Mouse (Mus musculus) urinary bladder, postnatal 10 days (tissue): ENCODE data around the gene Mob3c.

Experiments used
- DNase-seq: peaks from one replicate; pipeline ENCODE4 v3.0.0; 2022; ENCODE audit warnings: low spot score

Mob3c gene

DNA sequence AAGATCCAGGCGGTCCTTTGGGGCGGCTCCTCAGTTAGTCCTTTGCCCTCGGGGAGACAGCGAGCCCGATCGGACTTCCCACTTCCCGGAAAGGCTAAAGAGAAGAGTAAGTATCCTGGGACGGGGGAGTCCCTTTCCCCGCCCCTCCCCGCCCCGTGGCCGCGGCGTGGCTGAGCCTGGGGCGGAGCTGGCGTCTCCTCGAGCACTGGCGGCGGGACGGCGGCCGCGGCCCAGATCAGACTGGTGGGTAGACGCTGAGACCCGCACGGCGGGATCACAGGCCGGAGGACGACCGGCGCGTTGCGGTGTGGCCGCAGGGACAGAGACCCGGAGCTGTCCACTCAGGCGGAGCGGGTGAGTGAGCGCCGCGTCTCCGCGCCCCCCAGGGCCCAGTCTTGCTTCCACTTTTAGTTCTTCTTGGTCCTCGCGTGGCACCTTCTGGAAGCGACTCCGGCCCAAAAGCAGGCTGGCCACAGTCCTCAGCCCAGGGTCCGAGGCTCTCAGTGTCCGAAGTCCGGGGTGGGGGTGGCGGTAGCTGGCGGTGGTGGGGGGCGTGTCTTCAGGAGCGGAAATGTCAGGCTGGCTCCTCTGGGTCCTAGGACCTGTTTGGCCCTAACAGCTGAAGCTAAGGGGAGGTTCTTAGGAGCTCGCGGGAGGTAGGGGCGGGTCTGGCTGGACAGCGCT, at the start of gene Mob3c:
Gene Mob3c (plus strand): TSS at position 205 of the 684 bp plus-strand sequence.
- peak; percentile 20 for DNase-seq

DNA sequence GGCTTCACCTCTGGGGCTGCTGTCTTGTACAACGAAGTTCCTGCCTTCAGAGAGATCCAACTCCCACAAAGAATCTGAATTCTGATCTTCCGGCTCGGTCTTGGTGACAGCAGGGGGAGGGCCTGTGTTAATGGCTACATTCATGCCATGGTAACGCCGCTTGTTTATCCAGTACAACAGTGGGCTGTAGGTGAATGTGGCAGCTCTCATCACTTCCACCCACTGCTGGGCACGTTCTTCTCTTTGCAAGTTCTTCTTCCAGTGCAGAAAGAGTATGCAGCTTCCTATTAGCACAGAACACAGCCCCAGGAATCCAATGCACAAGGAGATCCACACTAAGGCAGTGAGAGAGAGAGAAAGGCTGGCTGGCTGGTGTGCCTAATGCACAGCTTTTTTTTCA, 47.6 kb upstream of the Mob3c start:
- DNase-seq, result no peak

- no peak for DNase-seq
Measured at GRCm38 (mm10) chr4:115780918-115781317, 47.0 kb upstream of the Mob3c start, which contains the start of gene Tex38. TSS of gene Tex38 (minus strand) at chr4:115781018.

DNA sequence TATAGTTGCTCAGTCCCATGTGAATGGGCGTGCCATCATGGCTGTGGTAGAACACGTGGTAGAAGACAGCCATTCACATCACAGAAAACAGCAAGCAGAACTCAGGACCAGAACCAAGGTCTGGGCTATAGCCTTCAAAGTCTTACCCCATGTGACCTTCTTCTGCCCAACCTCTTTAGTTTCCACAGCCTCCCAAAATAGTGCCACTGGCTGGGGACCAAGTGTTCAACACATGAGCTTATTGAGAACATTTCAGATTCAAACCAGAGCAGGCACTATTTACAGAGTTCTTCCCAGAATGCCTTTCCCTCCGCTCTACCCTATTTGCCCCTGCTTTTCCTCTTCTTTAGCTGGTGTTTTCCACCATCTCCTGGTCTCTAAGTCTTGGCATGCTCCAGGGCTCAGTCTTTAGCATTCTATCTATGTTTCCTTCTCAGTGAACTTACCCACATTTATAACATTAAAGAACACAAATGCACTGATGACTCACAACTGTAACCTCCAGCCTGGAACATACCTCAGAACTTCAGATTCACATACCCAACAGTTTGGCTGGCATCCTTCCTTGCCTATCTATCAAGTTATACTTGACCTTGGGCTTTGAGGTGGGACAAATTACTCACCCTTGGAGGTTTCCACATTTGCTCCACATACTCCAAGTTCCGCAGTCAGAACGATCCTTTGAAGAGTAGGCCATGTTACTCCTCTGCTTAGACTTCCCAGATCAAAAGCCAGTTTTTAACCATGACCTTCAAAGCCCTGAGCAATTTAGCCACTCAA, 45.7 kb upstream of the Mob3c start:
- no peak for DNase-seq

DNA sequence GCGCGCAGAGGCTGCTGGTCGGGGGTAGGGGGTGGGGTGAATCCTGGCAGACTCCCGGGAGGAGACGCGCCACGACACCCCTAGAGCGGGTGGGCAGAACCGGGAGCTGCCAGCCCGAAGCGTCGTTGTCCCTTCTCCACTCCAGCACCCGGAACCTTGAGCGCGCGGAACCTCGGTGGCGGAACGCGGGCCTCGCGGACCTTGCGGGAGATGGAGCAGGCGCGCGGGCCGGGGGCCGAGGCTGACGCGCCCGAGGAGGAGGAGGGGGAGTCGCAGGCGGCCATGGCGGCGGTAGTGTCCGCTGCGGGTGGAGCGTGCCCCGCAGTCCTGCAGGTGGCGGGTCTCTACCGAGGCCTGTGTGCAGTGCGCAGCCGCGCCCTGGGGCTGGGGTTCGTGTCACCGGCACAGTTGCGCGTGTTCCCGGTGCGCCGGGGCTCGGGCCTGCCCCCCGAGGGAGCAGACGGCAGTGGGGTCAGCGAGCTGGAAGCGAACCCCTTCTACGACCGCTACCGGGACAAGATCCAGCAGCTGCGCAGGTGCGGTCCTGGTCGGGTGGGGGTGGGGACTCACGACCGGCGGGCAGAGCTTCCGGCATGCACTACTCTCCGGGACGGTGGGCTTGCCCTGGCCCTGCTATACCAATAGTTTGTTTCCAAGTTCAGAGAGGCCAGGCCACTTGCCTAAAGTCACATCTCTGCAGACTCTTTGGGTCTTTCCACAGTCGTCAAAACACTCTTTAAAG, 43.0 kb upstream of the Mob3c start, which contains the start of gene Atpaf1:
Gene Atpaf1 (plus strand): TSS at position 44 of the 742 bp plus-strand sequence.
- DNase-seq, result peak; percentile 41

GRCm38 (mm10) chr4:115785511-115786034, 42.3 kb upstream of the Mob3c start:
- no peak for DNase-seq

GRCm38 (mm10) chr4:115790864-115791263, 37.0 kb upstream of the Mob3c start:
- no peak for DNase-seq

DNA sequence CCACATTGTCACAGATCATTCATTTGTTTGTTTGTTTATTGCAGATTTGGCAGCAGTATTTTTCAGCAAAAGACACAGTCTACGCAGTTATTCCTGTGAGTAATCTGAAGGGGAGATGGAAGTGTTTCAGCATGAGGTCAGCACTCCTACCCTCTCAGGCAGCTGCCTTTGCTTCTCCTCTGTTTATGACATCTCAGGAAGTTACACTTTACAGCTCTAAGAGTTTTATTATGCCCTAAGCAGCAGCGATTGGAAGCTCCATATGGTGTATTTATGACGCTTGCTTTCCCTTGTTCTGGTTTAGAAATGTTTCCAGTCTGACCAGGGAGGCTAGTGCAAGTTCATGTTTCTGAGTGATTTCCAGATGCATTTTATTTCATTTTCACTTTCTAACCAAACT, 32.5 kb upstream of the Mob3c start:
- DNase-seq, result no peak

DNA sequence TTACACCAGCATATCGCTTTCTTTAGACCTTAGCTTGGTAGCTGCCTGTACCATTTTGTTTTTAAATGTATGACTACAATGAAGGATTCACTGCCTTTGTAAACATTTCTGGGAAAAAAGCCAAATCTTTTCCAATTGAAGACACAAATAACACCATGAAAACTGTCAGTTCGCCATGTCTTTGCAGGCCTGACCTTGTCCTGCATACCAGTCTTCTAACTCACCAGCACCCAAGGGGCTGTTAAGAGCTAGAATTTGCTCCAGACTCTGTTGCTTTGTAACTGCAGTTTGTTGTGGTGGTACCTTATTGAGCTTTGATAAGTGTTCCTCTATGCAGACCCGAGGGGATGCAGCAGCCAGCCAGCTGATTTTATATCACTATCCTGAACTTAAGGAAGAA, 27.9 kb upstream of the Mob3c start:
- DNase-seq, result no peak

- no peak for DNase-seq
Measured at GRCm38 (mm10) chr4:115812326-115812725, 15.6 kb upstream of the Mob3c start.

- no peak for DNase-seq
Measured at GRCm38 (mm10) chr4:115815606-115816005, 12.3 kb upstream of the Mob3c start.

DNA sequence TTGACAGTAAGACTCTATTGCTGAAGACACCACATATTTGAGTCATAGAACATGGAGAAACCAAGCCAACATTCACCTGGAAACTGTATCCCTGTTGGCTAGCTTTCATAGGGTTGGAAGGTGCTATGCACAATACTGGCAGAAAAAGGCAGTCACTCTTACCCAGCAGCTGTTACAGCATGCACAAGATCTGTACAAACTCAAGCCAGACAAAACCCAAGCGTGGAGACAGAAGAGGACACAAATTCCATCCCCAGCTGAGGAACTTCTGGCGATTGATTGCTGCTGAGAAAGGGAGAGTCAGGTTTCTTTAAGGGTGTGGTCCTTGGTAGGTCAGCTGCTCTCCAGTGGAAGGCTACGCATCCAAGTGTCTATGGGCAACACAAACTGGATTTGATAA, 7.7 kb upstream of the Mob3c start:
- DNase-seq, result no peak

DNA sequence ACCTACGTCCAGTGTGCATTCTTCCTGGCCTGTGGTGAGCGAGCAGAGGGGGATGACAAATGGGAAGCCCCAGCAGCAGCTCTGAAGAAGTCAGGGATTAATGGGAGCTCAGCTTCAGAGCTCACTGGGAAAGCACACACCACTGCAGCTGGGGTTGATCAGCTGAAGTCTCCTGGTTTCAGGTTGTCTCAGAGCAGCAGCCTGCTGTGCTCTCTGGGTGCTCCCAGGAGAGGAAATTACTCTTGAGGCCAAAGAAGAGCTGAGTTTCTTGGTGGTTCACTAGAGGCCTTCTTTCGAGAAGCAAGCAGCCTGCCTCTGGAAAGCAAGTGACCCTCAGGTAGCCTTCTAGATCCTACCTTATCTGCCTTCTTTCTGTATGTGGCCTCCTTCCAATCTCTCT, 6.9 kb upstream of the Mob3c start:
- DNase-seq, result no peak

DNA sequence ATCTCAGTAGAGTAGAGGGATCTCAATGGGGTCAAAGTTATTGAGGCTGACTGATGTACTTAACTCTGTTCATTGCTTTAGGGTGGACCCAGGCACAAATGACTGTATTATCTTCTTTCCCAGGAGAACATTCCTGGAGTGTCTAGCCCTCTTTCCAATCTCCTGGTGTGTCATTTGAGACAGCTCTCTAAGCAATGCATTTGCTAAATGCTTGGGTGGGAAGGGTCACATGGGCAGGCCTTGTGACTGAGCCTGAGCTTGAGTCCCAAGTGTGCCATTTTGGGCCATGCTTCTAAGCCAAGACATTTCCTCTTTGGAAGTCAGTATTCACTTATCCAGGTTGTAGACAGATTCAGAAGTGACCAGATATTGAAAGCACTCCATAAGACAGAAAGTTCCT, 6.5 kb upstream of the Mob3c start:
- no peak for DNase-seq

- DNase-seq, result no peak
Measured at GRCm38 (mm10) chr4:115821928-115822327, 6.0 kb upstream of the Mob3c start.

DNA sequence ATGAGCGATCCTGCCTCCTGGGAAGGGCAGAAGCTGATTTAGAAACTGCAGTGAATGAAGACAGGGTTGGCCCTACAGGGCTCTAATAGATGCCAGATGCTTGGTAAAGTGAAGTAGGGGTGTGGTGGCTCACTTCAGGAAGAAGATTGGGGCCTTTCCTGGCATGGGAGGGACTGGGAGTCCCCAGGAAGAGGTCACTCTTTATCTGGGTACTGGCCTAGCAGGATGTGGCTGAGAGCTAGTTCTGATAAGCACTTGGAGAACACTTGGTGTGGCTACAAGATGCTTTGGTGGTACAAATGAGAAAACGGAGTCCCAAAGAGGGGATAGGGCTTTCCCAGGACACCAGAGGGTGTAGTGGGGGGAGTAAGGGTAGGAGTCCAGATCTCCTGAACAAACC, 3.7 kb upstream of the Mob3c start:
- no peak for DNase-seq

DNA sequence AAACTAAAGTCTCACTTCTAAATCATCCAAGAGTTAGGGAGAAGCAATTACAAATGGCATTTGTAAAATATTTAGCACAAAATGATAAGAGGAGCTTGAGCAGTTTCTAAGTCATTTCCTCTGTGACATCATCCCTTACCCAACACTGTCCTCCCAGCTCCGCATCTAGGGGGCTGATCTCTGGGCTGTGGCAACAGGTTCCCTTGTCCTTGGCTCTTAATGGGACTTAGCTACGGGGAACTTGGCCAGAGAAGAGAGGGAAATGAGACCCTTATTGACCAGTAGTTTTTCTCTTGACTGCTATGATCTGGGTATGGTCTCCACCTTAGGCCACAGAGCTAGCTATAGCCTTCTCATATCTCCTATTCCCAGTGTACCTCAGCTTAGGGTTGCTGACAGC, 2.6 kb upstream of the Mob3c start:
- no peak for DNase-seq

DNA sequence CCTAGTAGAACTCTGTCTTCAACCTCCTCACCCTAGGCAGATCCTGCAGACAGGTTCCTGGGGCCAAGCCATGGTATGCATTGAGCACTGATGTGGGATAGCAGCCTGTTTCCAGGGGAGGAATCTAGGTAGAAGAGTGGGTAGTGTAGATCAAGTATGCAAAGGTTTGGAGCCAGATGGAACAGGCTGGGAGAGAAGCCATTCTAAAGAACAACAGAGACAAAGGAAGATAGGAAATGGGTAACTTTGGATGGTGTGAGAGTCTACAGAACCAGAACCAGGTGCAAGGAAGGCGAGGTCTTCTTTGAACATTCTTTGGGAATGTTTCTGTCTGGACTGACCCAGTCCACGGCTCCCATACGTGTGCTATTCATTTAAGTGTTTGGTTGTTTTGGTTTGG, 826 bp upstream of the Mob3c start:
- no peak for DNase-seq

DNA sequence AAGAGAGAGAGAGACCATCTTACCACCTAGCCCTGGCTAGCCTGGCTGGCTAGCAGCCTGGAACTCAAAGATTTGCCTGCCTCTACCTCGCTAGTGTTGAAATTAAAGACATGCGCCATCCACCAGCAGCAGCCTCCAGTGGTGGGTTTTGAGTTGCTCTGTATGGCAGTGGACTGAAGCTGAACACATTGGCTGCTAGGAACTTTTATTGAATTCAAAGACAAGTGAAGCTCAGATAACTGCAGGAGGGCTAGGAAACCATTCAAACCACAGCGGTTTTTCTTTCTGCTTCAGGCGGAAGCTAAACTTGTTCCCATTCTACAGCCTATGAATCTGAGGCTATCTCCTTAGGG, 381 bp upstream of the Mob3c start:
- DNase-seq, result no peak

DNA sequence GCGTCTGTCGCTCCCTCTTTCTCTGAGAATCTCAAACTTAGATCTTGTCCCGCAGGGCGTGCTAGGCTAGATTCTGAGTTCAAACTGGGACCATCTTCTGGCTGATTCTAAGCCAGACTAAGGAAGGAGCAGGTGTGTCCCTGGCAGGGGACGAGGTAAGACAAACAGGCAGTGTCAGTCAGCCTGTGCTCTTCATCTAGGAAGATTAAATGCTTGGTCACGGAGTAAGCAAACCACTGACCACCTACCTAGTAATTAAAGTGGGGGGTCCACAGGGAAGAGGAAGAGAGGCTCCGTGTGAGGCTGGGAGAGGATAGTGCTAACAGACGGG, 645 bp downstream of the Mob3c start:
- DNase-seq, result no peak

DNA sequence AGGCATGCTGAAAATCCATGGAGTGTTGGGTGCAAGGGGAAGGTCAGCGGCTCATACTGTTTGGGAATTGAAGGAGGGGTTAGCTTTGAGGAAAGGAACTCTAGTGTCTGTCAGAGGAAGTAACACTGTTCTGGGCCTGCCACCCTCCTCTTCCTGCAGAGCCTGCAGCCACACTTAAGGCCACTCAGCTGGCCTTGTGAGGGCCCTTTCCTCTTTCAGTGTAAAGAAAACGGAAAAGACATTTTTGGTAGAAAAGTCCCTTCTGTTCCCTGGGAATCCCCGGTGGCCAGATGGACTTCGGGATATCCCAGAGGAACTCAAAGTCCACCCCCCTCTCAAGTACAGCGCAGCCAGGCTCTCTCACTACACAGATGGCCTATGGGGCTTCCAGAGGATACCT, 2.6 kb downstream of the Mob3c start:
- no peak for DNase-seq

GRCm38 (mm10) chr4:115831221-115831620, 3.3 kb downstream of the Mob3c start:
- DNase-seq, result no peak

GRCm38 (mm10) chr4:115832040-115832439, 4.1 kb downstream of the Mob3c start:
- no peak for DNase-seq
